Mouse (Mus musculus) testis, adult 2 months (tissue): Measurements from ENCODE around the gene Apopt1. TPM values are rescaled to one million over a fixed set of nuclear protein-coding genes. Genes with fewer than 3 reads are reported as not detected.
A peak's percentile ranks its signal among the peaks of the same experiment; 100 is the strongest.

Experiments
- H3K27ac ChIP-seq: fragments of 200-500 bp; 2 replicates; pipeline ENCODE4 v1.5.1; 2012; ENCODE audit warnings: low read depth, low read length; ENCODE audit not compliant: control insufficient read depth, insufficient read depth
- H3K27me3 ChIP-seq: fragments of 200-500 bp; 2 replicates; pipeline ENCODE4 v1.6.1; 2012; ENCODE audit warnings: mild to moderate bottlenecking, low read length, moderate library complexity; ENCODE audit not compliant: control insufficient read depth, insufficient read depth
- H3K36me3 ChIP-seq: fragments of 200-500 bp; 2 replicates; pipeline ENCODE4 v1.6.1; 2012; ENCODE audit warnings: mild to moderate bottlenecking, low read length; ENCODE audit not compliant: control insufficient read depth, insufficient read depth
- H3K4me1 ChIP-seq: fragments of 200-500 bp; 2 replicates; pipeline ENCODE4 v1.6.1; 2012; ENCODE audit warnings: low read length; ENCODE audit not compliant: control insufficient read depth, insufficient read depth
- H3K4me3 ChIP-seq: fragments of 200-500 bp; 2 replicates; pipeline ENCODE4 v1.5.1; 2012; ENCODE audit warnings: low read depth, mild to moderate bottlenecking, low read length, moderate library complexity, mixed read lengths; ENCODE audit not compliant: control insufficient read depth
- CTCF ChIP-seq: fragments of 200-500 bp; IDR thresholded peaks from 2 replicates; pipeline ENCODE4 v1.5.1; 2012; ENCODE audit warnings: low read depth, mild to moderate bottlenecking, inconsistent platforms, low read length, moderate library complexity; ENCODE audit not compliant: control insufficient read depth, insufficient read depth, insufficient replicate concordance
- POLR2A ChIP-seq: fragments of 200-500 bp; IDR thresholded peaks from 2 replicates; pipeline ENCODE4 v1.6.1; 2012; ENCODE audit warnings: low read depth, mild to moderate bottlenecking, inconsistent platforms, low read length, moderate library complexity; ENCODE audit not compliant: control insufficient read depth
- polyA plus RNA-seq: library from polyadenylated mRNA; depleted of rRNA; stranded (reverse); fragments of >200 nt; gene quantifications from 2 replicates; pipeline ENCODE4 v1.2.3, GENCODE M21; 2012; rRNA removed

The Apopt1 gene
- 39.9 and 47.5 TPM in 2 replicates for polyA plus RNA-seq

GRCm38 (mm10) chr12:111713004-111713651 lies at the start of gene Apopt1, which contains the start of gene Bag5:
Apopt1 (plus strand) TSS chr12:111713261.
Bag5 (minus strand) TSS chr12:111713257.
- peak within 1 kb of the TSS; percentile 95 for H3K27ac ChIP-seq
- peak within 1 kb of the TSS; percentile 98 for H3K4me3 ChIP-seq
- no peaks in the 10 kb centered on the region for H3K27me3 ChIP-seq
- H3K36me3 ChIP-seq = no peaks in the 10 kb centered on the region; the same call in 1 of the 2 replicates
- H3K4me1 ChIP-seq = peaks cover 7% of the 10 kb centered on the region
- TF ChIP-seq POLR2A = peak; percentile 73
- TF ChIP-seq CTCF = 0 out of 2 replicates have a peak, but pooled peaks have one; percentile 13

- Histone ChIP-seq H3K4me1 (peaks cover 5% of the 10 kb centered on the region), H3K27me3 (no peaks in the 10 kb centered on the region), H3K27ac (peak overlapping the region; percentile 60), H3K36me3 (no peaks in the 10 kb centered on the region), H3K4me3 (no peak overlapping the region)
- TF ChIP-seq POLR2A = no peak
- no peak for TF ChIP-seq CTCF
Observed at GRCm38 (mm10) chr12:111664144-111664634, 48.9 kb upstream of the Apopt1 start.

DNA sequence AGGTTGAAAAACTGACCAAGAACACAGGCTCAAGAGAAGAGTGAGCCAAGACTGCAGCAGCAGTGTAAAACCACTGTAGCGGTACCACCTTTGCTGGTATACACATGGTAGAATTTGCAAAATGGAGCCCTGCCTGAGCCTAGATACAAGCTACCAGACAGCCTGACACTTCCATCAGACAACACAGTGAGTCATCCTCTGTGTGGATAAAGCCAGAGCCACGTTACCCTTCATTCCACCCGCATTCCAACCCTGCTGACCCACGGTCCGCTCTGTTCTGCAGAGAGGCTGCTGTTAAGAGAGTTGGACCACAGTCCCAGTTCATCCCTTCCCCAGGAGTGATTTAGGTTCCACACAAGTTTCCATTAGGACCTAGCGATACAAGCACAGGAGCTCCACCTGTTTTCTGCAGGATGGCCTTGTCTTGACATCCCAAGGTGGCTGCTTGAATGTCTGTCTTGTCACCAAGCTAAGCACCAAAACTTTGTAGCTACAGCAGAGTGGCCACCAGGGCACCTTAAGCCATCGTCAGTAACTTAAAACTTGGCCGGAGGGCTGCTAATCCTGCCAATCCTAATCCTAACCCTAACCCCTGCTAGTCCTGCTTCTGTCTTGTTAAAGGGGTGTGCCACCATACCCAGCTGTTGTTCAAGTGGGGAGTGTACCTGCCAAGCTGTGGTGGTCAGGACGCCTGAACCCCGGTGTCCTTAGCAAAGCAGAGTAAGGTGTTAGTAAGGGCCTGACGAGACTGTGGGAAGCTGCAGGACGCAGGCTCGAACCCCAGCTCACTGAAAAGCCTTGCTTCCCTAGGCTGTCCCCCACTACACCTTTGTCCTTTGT lies 47.8 kb upstream of the Apopt1 start:
- no peaks in the 10 kb centered on the region for H3K36me3 ChIP-seq
- H3K27me3 ChIP-seq = no peaks in the 10 kb centered on the region
- TF ChIP-seq CTCF = no peak
- no peak for TF ChIP-seq POLR2A
- peaks cover 5% of the 10 kb centered on the region for H3K4me1 ChIP-seq
- H3K27ac ChIP-seq = peak overlapping the region; percentile 60; the same call in 1 of the 2 replicates
- no peak overlapping the region for H3K4me3 ChIP-seq

DNA sequence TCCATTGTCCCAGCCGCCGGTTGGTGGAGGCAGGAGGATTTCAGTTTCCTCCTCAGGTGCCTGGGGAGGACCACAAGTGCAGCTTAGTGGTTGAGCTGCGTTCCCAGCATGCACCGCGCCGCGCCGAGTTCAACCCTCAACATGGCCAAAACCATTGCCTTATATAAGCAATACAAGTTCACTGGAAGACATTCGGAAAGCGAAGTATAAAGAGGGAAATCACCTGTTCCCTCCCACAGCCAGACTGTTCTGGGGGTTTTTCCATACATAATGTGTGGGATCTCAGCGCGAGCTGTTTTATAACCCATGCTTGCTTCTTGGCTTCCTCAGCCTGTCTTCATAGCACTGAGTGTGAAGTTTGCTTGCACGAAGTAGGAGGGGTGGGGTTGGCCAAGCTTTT lies 46.7 kb upstream of the Apopt1 start:
- TF ChIP-seq POLR2A = no peak
- no peak for TF ChIP-seq CTCF
- no peak overlapping the region for H3K27ac ChIP-seq
- peaks cover 5% of the 10 kb centered on the region for H3K4me1 ChIP-seq

GRCm38 (mm10) chr12:111667421-111667820 lies 45.6 kb upstream of the Apopt1 start:
- Histone ChIP-seq H3K36me3 (no peaks in the 10 kb centered on the region), H3K4me3 (no peak overlapping the region), H3K4me1 (peaks cover 16% of the 10 kb centered on the region), H3K27ac (no peak overlapping the region), H3K27me3 (no peaks in the 10 kb centered on the region; the same call in 1 of the 2 replicates)
- TF ChIP-seq CTCF (no peak), POLR2A (no peak)

More for the DNA sequence above, 46.7 kb upstream of the Apopt1 start:
- H3K27me3 ChIP-seq = no peaks in the 10 kb centered on the region
- no peaks in the 10 kb centered on the region for H3K36me3 ChIP-seq
- H3K4me3 ChIP-seq = no peak overlapping the region

DNA sequence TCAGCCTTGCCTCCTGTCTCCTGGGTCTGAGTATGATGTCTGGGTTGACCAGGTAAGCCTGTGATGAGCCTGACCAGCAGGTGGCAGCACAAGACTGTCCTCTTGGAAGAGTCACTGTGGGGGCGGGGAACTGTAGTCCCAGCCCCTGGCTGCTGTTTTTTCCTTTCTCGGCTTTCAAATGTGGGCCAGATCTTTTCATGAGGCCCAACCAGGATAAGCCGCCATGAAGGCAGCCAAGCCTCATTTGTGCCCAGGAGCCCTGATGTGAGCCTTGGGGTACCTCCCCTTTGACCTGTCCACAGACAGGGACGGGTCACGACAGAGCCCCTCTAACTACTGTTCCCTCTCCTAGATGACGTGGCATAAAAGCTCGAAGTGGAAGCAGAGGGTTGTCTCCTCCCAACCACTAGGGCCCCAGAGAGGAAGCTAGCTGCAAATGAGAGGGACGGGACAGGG lies 44.6 kb upstream of the Apopt1 start:
- TF ChIP-seq POLR2A = no peak
- TF ChIP-seq CTCF = peak; percentile 85
- Histone ChIP-seq H3K36me3 (no peaks in the 10 kb centered on the region), H3K4me1 (peaks cover 21% of the 10 kb centered on the region), H3K27ac (peak overlapping the region; percentile 65; the same call in 1 of the 2 replicates), H3K27me3 (no peaks in the 10 kb centered on the region; the same call in 1 of the 2 replicates), H3K4me3 (no peak overlapping the region)

- H3K36me3 ChIP-seq = no peaks in the 10 kb centered on the region
- peaks cover 18% of the 10 kb centered on the region for H3K4me1 ChIP-seq
- H3K27ac ChIP-seq = no peak overlapping the region
- H3K4me3 ChIP-seq = no peak overlapping the region
- TF ChIP-seq POLR2A (no peak), CTCF (no peak)
- H3K27me3 ChIP-seq = no peaks in the 10 kb centered on the region; the same call in 1 of the 2 replicates
Observed at GRCm38 (mm10) chr12:111669000-111669788, 43.9 kb upstream of the Apopt1 start.
